Mouse (Mus musculus) embryonic facial prominence, embryonic 14.5 days (tissue): ENCODE measurements around the gene Cdc45. TPM values are rescaled to one million over a fixed set of nuclear protein-coding genes. Genes with fewer than 3 reads are reported as not detected.

ENCODE experiments used
- ATAC-seq: fragments of 200-750 bp; cut with Nextera tagmentation; 2 replicates; pipeline ENCODE4 v1.8.0; 2017; ENCODE audit warnings: low read depth, moderate number of reproducible peaks, moderate TSS enrichment
- DNase-seq: peaks from one replicate; pipeline ENCODE4 v3.0.0-alpha.2; 2015; ENCODE audit warnings: low spot score
- H3K27ac ChIP-seq: fragments of 300-500 bp; sonication (generic); replicated peaks from 2 replicates; pipeline ENCODE4 v1.5.1; 2014; ENCODE audit warnings: low read depth, mild to moderate bottlenecking, low read length, moderate library complexity
- H3K27me3 ChIP-seq: fragments of 300-500 bp; sonication (generic); replicated peaks from 2 replicates; pipeline ENCODE4 v1.6.1; 2014; ENCODE audit warnings: low read length; ENCODE audit not compliant: control insufficient read depth, insufficient read depth
- H3K36me3 ChIP-seq: fragments of 300-500 bp; sonication (generic); 2 replicates; pipeline ENCODE4 v1.6.1; 2014; ENCODE audit warnings: low read length, mixed read lengths; ENCODE audit not compliant: control insufficient read depth, insufficient read depth
- H3K4me1 ChIP-seq: fragments of 300-500 bp; sonication (generic); 2 replicates; pipeline ENCODE4 v1.6.1; 2014; ENCODE audit warnings: antibody characterized with exemption, low read length; ENCODE audit not compliant: control insufficient read depth, insufficient read depth
- H3K4me2 ChIP-seq: fragments of 300-500 bp; sonication (generic); 2 replicates; pipeline ENCODE4 v1.6.1; 2014; ENCODE audit warnings: low read depth, mild to moderate bottlenecking, low read length, moderate library complexity, mixed read lengths
- H3K4me3 ChIP-seq: fragments of 300-500 bp; sonication (generic); 2 replicates; pipeline ENCODE4 v1.5.1; 2014; ENCODE audit warnings: low read depth, mild to moderate bottlenecking, low read length
- H3K9ac ChIP-seq: fragments of 300-500 bp; sonication (generic); 2 replicates; pipeline ENCODE4 v1.6.1; 2014; ENCODE audit warnings: low read depth, mild to moderate bottlenecking, low read length, moderate library complexity, mixed read lengths
- H3K9me3 ChIP-seq: fragments of 300-500 bp; sonication (generic); 2 replicates; pipeline ENCODE4 v1.6.1; 2016; ENCODE audit warnings: low read length; ENCODE audit not compliant: control insufficient read depth
- WGBS: fragments of 180-500 bp; shearing (Covaris S2); extraction: QIAGEN DNeasy Blood & Tissue Kit; methylation state at CpG from one replicate; pipeline ENCODE4 v1.1.7; 2014; 5-methylcytosine and 5-hydroxymethylcytosine counted together
- polyA plus RNA-seq: library from polyadenylated mRNA; unstranded; fragments of >200 nt; fragmentation: Nextera tagmentation; extraction: Ambion mirVana; gene quantifications from 2 replicates; pipeline ENCODE4 v1.2.1, GENCODE M21; 2014

Cdc45 gene
- polyA plus RNA-seq, 1 experiment from 2014 or later = 34.5 TPM

DNA sequence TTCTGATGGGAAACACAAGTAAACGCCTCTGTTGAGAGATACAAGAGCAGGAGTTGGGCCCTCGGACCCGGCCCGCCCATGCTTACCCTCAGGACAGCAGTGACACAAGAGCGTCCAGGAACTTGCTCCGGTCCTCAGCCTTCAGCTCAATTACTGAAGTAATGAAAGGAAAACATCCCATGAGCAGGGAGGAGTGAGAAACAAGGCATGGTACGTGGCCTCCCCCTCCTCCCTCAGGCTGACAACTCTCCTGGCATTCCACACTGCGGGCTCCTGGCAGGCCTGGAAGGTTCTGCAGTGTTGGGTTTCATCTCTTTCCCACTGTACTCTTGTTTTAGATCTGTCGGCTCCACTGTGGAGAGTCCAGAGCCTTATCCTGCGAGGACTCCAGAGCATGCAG is 30.0 kb downstream of the Cdc45 start:
- Histone ChIP-seq H3K9ac (no peak overlapping the region), H3K4me3 (no peak overlapping the region), H3K36me3 (peaks cover 48% of the 10 kb centered on the region), H3K27me3 (peaks cover 27% of the 10 kb centered on the region), H3K27ac (no peak overlapping the region), H3K4me2 (no peak overlapping the region), H3K4me1 (peaks cover 6% of the 10 kb centered on the region; the same call in 1 of the 2 replicates), H3K9me3 (no peaks in the 10 kb centered on the region)
- WGBS = 79% methylated on average over 10 of the region's 10 CpGs
- ATAC-seq = no peak
- DNase-seq = no peak

DNA sequence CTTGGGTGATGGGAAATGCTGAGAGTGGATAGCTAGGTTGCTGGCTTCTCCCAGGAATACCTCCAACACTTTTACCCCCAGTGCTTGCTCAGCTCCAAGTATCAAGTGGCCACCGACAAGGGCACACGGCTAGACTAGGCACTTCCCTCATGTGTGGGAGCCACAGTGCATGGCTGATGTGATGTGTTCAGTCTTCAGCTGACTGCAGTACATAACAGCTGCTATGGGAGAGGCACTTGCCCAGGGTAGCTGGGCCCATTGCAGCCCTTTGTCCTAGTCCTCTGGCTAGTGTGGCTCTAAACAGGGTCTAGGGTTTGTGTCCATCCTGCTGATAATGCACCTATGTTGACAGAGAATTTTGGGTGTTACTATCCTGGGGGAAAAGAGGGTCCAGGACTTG is 33.3 kb downstream of the Cdc45 start:
- no peak overlapping the region for H3K27ac ChIP-seq
- H3K9me3 ChIP-seq = no peaks in the 10 kb centered on the region
- no peak for DNase-seq
- H3K27me3 ChIP-seq = peaks cover 46% of the 10 kb centered on the region
- H3K4me2 ChIP-seq = peak overlapping the region; percentile 65
- H3K9ac ChIP-seq = peak overlapping the region; percentile 10; the same call in 1 of the 2 replicates
- ATAC-seq = no peak
- 56% methylated on average over 2 of the region's 2 CpGs for WGBS
- H3K4me3 ChIP-seq = peak overlapping the region; percentile 44
- peaks cover 20% of the 10 kb centered on the region; the same call in 1 of the 2 replicates for H3K36me3 ChIP-seq
- H3K4me1 ChIP-seq = peaks cover 6% of the 10 kb centered on the region; the same call in 1 of the 2 replicates

DNA sequence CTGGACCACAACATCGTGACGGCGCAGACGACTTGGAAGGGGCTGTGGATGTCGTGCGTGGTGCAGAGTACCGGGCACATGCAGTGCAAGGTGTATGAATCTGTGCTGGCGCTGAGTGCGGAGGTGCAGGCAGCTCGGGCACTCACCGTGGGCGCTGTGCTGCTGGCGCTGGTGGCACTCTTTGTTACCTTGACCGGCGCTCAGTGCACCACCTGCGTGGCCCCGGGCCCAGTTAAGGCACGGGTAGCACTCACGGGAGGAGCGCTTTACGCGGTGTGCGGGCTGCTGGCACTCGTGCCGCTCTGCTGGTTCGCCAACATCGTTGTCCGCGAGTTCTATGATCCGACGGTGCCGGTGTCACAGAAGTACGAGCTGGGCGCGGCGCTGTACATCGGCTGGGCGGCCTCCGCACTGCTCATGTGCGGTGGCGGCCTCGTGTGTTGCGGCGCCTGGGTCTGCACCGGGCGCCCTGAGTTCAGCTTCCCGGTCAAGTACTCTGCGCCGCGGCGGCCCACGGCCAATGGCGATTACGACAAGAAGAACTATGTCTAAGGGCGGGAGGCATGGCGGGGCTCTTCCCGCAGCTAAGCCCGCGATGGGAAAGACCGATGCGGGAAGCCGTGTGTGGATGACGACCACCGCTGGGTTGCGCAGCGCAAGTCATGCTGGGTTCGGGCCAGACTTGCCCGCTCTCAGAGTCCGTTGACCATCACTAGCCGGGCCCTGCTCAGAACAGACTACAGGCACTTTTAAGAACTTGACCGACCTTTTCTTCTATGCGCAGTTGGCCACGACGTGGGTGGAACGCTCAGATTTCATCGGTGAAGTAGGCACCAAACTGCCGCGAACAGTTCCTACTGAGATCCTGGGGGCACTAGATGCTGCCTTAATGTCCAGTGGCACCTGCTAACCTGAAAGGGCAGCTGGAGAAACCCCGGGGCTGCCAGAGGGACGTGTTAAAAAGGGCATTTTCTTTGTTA is 34.4 kb downstream of the Cdc45 start:
- Histone ChIP-seq H3K4me2 (peak overlapping the region; percentile 65), H3K36me3 (peaks cover 14% of the 10 kb centered on the region; the same call in 1 of the 2 replicates), H3K4me1 (peaks cover 6% of the 10 kb centered on the region; the same call in 1 of the 2 replicates), H3K27me3 (peaks cover 46% of the 10 kb centered on the region), H3K27ac (no peak overlapping the region), H3K9ac (peak overlapping the region; percentile 54), H3K9me3 (no peaks in the 10 kb centered on the region), H3K4me3 (peak overlapping the region; percentile 44)
- WGBS = 3% methylated on average over 45 of the region's 80 CpGs
- DNase-seq = no peak
- peak; percentile 31; the same call in 1 of the 2 replicates for ATAC-seq

DNA sequence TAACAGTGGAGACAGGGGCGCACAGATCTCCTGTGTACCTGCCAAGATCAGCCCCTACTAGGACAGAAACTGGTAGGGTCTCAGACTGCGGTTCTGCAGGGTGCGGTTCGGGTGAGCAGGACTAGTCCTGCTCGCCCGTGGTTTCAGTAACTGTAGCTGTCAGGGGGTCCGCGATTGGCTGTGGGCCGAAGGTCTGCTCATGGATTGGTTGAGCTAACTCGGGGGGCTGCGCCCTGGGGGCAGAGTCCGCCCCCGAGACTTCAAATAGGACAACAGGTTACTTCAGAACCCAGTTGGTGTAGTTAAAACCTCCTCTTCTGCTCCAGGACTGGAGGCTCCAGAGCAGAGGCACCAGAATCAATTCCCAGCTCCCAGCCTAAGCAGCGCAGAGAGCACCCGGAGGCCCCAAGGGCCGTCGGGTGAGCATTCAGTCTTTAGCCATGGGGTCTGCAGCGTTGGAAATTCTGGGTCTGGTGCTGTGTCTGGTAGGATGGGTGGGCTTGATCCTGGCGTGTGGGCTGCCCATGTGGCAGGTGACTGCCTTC is 35.2 kb downstream of the Cdc45 start, which contains the start of gene Cldn5:
Cldn5 (plus strand) TSS at position 292 of the 545 bp plus-strand sequence.
- DNase-seq (peak; percentile 46), ATAC-seq (0 out of 2 replicates have a peak, but pooled peaks have one; percentile 67)
- H3K4me1 ChIP-seq = peaks cover 6% of the 10 kb centered on the region; the same call in 1 of the 2 replicates
- peak within 1 kb of the TSS; percentile 35; the same call in 1 of the 2 replicates for H3K27ac ChIP-seq
- WGBS = 5% methylated on average over 19 of the region's 19 CpGs
- H3K27me3 ChIP-seq = peaks cover 46% of the 10 kb centered on the region
- peaks cover 6% of the 10 kb centered on the region; the same call in 1 of the 2 replicates for H3K36me3 ChIP-seq
- peak within 1 kb of the TSS; percentile 54 for H3K9ac ChIP-seq
- H3K9me3 ChIP-seq = no peaks in the 10 kb centered on the region
- peak within 1 kb of the TSS; percentile 44 for H3K4me3 ChIP-seq
- H3K4me2 ChIP-seq = peak within 1 kb of the TSS; percentile 65

DNA sequence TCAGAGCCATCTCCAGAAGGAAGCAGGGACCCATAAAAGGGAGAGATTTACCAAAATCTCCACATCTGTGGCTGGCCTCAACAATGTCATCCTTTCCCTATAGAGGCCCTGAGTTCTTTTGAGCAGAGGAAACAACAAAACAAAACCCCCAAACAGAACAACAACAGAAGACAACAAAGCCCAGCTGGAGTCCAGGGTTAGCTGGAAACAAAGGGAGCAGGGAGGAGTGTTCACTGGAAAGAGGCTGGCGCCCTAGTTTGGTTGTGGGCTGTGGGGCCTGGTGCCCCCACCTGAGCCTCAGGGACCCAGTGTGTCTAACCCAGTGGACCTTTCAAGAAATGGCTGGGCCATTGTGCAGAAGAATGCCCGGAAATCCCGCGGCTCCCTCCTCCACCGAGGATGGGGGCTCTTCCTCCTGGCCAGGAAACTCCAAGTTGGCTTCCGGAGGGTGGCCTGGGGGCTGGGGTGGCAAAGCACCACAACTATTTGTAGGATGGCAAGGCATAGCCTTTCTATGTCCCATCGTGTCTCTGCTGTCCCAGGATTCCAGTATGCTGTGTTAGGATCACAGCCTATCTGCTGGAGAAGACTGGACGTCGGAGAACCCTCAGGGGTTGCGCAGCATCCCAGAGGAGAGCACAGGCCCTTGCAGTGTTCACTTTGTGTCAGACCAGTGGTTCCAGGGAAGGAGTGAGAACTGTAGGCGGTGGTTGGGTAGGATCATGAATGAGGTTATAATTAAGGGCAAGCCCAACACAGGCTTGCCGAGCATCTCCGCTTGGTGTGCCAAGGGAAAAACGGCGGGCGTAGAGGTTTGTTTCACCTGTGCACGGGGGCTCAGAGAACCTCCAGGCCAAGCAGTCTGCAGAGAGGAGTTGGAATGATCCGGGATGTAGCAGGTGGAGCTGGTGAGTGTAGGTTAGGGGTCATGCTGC is 35.9 kb downstream of the Cdc45 start:
- ATAC-seq (no peak), DNase-seq (peak; percentile 13)
- WGBS = 26% methylated on average over 18 of the region's 18 CpGs
- Histone ChIP-seq H3K9me3 (no peaks in the 10 kb centered on the region), H3K27ac (peak overlapping the region; percentile 35; the same call in 1 of the 2 replicates), H3K4me3 (peak overlapping the region; percentile 44; the same call in 1 of the 2 replicates), H3K36me3 (no peaks in the 10 kb centered on the region), H3K4me1 (peaks cover 6% of the 10 kb centered on the region; the same call in 1 of the 2 replicates), H3K27me3 (peaks cover 46% of the 10 kb centered on the region), H3K9ac (no peak overlapping the region), H3K4me2 (peak overlapping the region; percentile 65)

DNA sequence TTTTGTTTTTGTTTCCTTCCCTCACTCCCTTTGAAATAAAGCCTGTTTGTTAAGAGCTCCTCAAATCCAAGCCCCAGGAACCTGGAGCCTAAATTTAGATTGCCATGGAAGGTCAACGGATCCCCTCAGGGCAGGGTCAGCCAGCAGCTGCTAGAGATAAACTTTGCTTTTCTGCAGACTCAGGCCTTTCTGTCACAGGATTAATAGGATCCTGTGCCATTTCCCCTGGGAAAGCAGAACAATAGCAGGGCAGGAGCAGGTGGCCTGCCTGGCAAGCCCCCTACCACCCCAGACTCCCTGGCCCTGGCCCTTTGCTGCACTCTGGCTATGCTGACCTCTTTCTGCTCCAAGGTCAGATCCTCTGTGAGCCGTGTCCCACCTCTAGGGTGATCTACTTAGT is 37.9 kb downstream of the Cdc45 start:
- H3K9ac ChIP-seq = no peak overlapping the region
- ATAC-seq (no peak), DNase-seq (peak; percentile 30)
- H3K4me2 ChIP-seq = no peak overlapping the region
- 21% methylated on average over 2 of the region's 2 CpGs for WGBS
- H3K4me3 ChIP-seq = no peak overlapping the region
- H3K9me3 ChIP-seq = no peaks in the 10 kb centered on the region
- H3K27me3 ChIP-seq = peaks cover 41% of the 10 kb centered on the region
- no peaks in the 10 kb centered on the region for H3K36me3 ChIP-seq
- H3K27ac ChIP-seq = no peak overlapping the region
- peaks cover 6% of the 10 kb centered on the region; the same call in 1 of the 2 replicates for H3K4me1 ChIP-seq

DNA sequence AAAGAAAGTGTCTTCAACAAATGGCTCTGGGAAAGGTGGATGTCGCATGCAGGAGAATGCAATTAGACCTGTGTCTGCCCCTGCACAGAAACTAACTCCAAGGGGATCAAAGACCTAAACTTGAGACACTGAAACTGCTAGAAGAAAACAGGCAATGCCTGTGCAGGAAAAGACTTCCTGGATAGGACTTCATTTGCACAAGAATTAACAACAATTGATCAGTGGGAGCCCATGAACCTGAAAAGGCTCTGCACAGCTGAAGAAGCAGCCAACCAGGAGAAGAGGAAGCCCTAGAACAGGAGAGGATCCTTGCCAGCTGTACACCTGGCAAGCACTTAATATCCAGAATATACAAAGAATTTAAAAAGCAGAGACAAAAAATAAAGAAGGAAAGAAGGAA is 42.3 kb downstream of the Cdc45 start:
- WGBS = 66% methylated on average over 1 of the region's 1 CpGs
- Histone ChIP-seq H3K4me3 (no peak overlapping the region), H3K36me3 (no peaks in the 10 kb centered on the region), H3K4me2 (no peak overlapping the region), H3K9ac (no peak overlapping the region), H3K4me1 (no peaks in the 10 kb centered on the region), H3K27ac (no peak overlapping the region), H3K9me3 (no peaks in the 10 kb centered on the region), H3K27me3 (no peaks in the 10 kb centered on the region)
- ATAC-seq (no peak), DNase-seq (no peak)

DNA sequence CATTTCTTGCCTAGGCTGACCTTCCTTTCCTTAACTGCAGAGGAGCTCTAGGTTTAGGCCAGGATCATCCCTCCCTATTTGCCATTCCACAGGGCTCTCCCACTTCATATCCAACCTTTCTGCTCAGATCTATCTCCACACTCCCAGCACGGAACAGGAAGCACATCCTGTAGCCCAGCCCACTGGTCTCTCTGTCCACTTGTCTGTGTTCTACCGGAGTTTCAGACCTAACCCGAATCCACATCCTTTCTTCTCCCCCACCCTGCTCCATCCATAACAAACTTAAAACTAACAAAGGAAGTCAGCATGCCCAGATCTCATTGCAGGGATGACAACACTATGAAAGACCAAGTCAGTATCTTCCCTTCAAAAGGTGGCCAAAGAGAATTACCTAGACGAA is 45.4 kb downstream of the Cdc45 start:
- WGBS = 59% methylated on average over 4 of the region's 4 CpGs

More for the DNA sequence above, 45.4 kb downstream of the Cdc45 start:
- no peak for DNase-seq
- no peak overlapping the region for H3K27ac ChIP-seq
- no peaks in the 10 kb centered on the region for H3K9me3 ChIP-seq
- no peak overlapping the region for H3K4me3 ChIP-seq
- no peak for ATAC-seq
- H3K27me3 ChIP-seq = no peaks in the 10 kb centered on the region
- no peak overlapping the region for H3K9ac ChIP-seq
- no peaks in the 10 kb centered on the region for H3K4me1 ChIP-seq
- H3K36me3 ChIP-seq = no peaks in the 10 kb centered on the region
- H3K4me2 ChIP-seq = no peak overlapping the region
